Mouse (Mus musculus) olfactory bulb, adult 2 months (tissue): ENCODE results near the gene Wnt3a.

Experiments used
- CTCF ChIP-seq: fragments of 200-500 bp; IDR thresholded peaks from 2 replicates; pipeline ENCODE4 v1.5.1; 2012; ENCODE audit warnings: low read depth, mild to moderate bottlenecking, low read length, moderate library complexity; ENCODE audit not compliant: insufficient read depth
- POLR2A ChIP-seq: fragments of 200-500 bp; IDR thresholded peaks from 2 replicates; pipeline ENCODE4 v1.6.1; 2012; ENCODE audit warnings: mild to moderate bottlenecking, low read depth, low read length, moderate library complexity; ENCODE audit not compliant: insufficient read depth

DNA sequence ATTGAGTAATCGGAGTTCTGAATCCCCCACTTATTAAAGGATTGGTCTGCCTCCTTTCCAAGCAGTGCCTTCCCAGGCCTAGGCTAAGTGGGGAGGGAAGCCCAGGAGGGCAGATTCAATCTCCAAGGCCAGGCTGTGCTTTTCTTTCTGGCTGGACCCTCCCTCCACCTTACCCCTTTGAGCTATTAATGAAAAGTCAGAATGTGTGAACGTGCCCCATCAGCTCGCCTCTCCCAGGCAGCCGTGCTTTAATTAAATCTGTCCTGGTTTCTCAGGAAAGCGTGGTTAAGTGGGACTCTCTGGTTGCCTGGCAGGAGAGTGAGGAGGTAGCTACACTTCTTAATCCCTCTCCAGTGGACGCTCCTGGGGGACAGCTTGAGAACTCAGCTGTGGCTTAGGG lies 39.1 kb upstream of the Wnt3a start:
- no peak for TF ChIP-seq CTCF
- TF ChIP-seq POLR2A, result no peak
